Mouse (Mus musculus): ENCODE data around the gene Trpt1. TPM values are rescaled to one million over a fixed set of nuclear protein-coding genes. Genes with fewer than 3 reads are reported as not detected.

Trpt1 gene
- polyA plus RNA-seq (2014; fragmentation: Illumina TruSeq; extraction: RNeasy Lipid Tissue Mini Kit (QIAGEN cat#74804); ENCODE audit: low read depth, low replicate concordance): not detected

GRCm38 (mm10) chr19:6996006-6996405 lies at the start of gene Trpt1, which contains the start of gene Nudt22:
TSS of gene Trpt1 (plus strand) at chr19:6996131.
TSS of gene Nudt22 (minus strand) at chr19:6996117.

GRCm38 (mm10) chr19:6974211-6975205 lies 21.4 kb upstream of the Trpt1 start, which contains the start of gene Ppp1r14b:
TSS of gene Ppp1r14b (plus strand) at chr19:6974968.

GRCm38 (mm10) chr19:6975537-6976521 lies 20.1 kb upstream of the Trpt1 start, which contains the start of gene Plcb3:
TSS of gene Plcb3 (minus strand) at chr19:6976470.

GRCm38 (mm10) chr19:6980381-6981093 lies 15.4 kb upstream of the Trpt1 start, which contains the start of gene Fkbp2:
TSS of gene Fkbp2 (minus strand) at chr19:6980501.

GRCm38 (mm10) chr19:6987061-6987903 lies 8.6 kb upstream of the Trpt1 start, which contains the start of gene Vegfb:
TSS of gene Vegfb (minus strand) at chr19:6987651.

GRCm38 (mm10) chr19:6992011-6992858 lies 3.7 kb upstream of the Trpt1 start, which contains the start of gene Dnajc4:
TSS of gene Dnajc4 (minus strand) at chr19:6992572.

GRCm38 (mm10) chr19:7019191-7019590 lies 23.3 kb downstream of the Trpt1 start, which contains the start of gene Fermt3:
TSS of gene Fermt3 (minus strand) at chr19:7019469.

GRCm38 (mm10) chr19:7039841-7040636 lies 44.1 kb downstream of the Trpt1 start, which contains the start of gene Stip1:
TSS of gene Stip1 (minus strand) at chr19:7039967.

Other genes starting within 250 kb of the Trpt1 start
- not detected for gene Rps6ka4, start 155.5 kb upstream of the Trpt1 start, polyA plus RNA-seq (2014; fragmentation: Illumina TruSeq; extraction: RNeasy Lipid Tissue Mini Kit (QIAGEN cat#74804); ENCODE audit: low read depth, low replicate concordance)
- not detected for gene Ccdc88b, start 137.9 kb upstream of the Trpt1 start, polyA plus RNA-seq (2014; fragmentation: Illumina TruSeq; extraction: RNeasy Lipid Tissue Mini Kit (QIAGEN cat#74804); ENCODE audit: low read depth, low replicate concordance)
- 34.2 TPM for gene Trmt112, start 86.4 kb upstream of the Trpt1 start, polyA plus RNA-seq (2014; fragmentation: Illumina TruSeq; extraction: RNeasy Lipid Tissue Mini Kit (QIAGEN cat#74804); ENCODE audit: low read depth, low replicate concordance)
- gene Prdx5, start 86.0 kb upstream of the Trpt1 start, polyA plus RNA-seq (2014; fragmentation: Illumina TruSeq; extraction: RNeasy Lipid Tissue Mini Kit (QIAGEN cat#74804); ENCODE audit: low read depth, low replicate concordance): 18.6 TPM
- 0.76 TPM for gene Esrra, start 74.3 kb upstream of the Trpt1 start, polyA plus RNA-seq (2014; fragmentation: Illumina TruSeq; extraction: RNeasy Lipid Tissue Mini Kit (QIAGEN cat#74804); ENCODE audit: low read depth, low replicate concordance)
- gene Catsperz, start 70.8 kb upstream of the Trpt1 start, polyA plus RNA-seq (2014; fragmentation: Illumina TruSeq; extraction: RNeasy Lipid Tissue Mini Kit (QIAGEN cat#74804); ENCODE audit: low read depth, low replicate concordance): not detected
- gene Kcnk4, start 61.6 kb upstream of the Trpt1 start, polyA plus RNA-seq (2014; fragmentation: Illumina TruSeq; extraction: RNeasy Lipid Tissue Mini Kit (QIAGEN cat#74804); ENCODE audit: low read depth, low replicate concordance): not detected
- gene Bad, start 54.3 kb upstream of the Trpt1 start, polyA plus RNA-seq (2014; fragmentation: Illumina TruSeq; extraction: RNeasy Lipid Tissue Mini Kit (QIAGEN cat#74804); ENCODE audit: low read depth, low replicate concordance): not detected
- not detected for gene Gpr137, start 53.7 kb upstream of the Trpt1 start, polyA plus RNA-seq (2014; fragmentation: Illumina TruSeq; extraction: RNeasy Lipid Tissue Mini Kit (QIAGEN cat#74804); ENCODE audit: low read depth, low replicate concordance)
- 6.6 TPM for gene Ppp1r14b, start 21.2 kb upstream of the Trpt1 start, polyA plus RNA-seq (2014; fragmentation: Illumina TruSeq; extraction: RNeasy Lipid Tissue Mini Kit (QIAGEN cat#74804); ENCODE audit: low read depth, low replicate concordance)
- gene Plcb3, start 19.7 kb upstream of the Trpt1 start, polyA plus RNA-seq (2014; fragmentation: Illumina TruSeq; extraction: RNeasy Lipid Tissue Mini Kit (QIAGEN cat#74804); ENCODE audit: low read depth, low replicate concordance): 3.5 TPM
- 15.7 TPM for gene Fkbp2, start 15.6 kb upstream of the Trpt1 start, polyA plus RNA-seq (2014; fragmentation: Illumina TruSeq; extraction: RNeasy Lipid Tissue Mini Kit (QIAGEN cat#74804); ENCODE audit: low read depth, low replicate concordance)
- gene Vegfb, start 8.5 kb upstream of the Trpt1 start, polyA plus RNA-seq (2014; fragmentation: Illumina TruSeq; extraction: RNeasy Lipid Tissue Mini Kit (QIAGEN cat#74804); ENCODE audit: low read depth, low replicate concordance): 12.7 TPM
- gene Dnajc4, start 3.6 kb upstream of the Trpt1 start, polyA plus RNA-seq (2014; fragmentation: Illumina TruSeq; extraction: RNeasy Lipid Tissue Mini Kit (QIAGEN cat#74804); ENCODE audit: low read depth, low replicate concordance): 2.3 TPM
- gene Nudt22, start within 50 bp of the Trpt1 start, polyA plus RNA-seq (2014; fragmentation: Illumina TruSeq; extraction: RNeasy Lipid Tissue Mini Kit (QIAGEN cat#74804); ENCODE audit: low read depth, low replicate concordance): 1.3 TPM
- gene Fermt3, start 23.3 kb downstream of the Trpt1 start, polyA plus RNA-seq (2014; fragmentation: Illumina TruSeq; extraction: RNeasy Lipid Tissue Mini Kit (QIAGEN cat#74804); ENCODE audit: low read depth, low replicate concordance): 0.17 TPM
- 112 TPM for gene Stip1, start 43.8 kb downstream of the Trpt1 start, polyA plus RNA-seq (2014; fragmentation: Illumina TruSeq; extraction: RNeasy Lipid Tissue Mini Kit (QIAGEN cat#74804); ENCODE audit: low read depth, low replicate concordance)
- gene Macrod1, start 60.7 kb downstream of the Trpt1 start, polyA plus RNA-seq (2014; fragmentation: Illumina TruSeq; extraction: RNeasy Lipid Tissue Mini Kit (QIAGEN cat#74804); ENCODE audit: low read depth, low replicate concordance): 8.3 TPM
- gene Flrt1, start 109.6 kb downstream of the Trpt1 start, polyA plus RNA-seq (2014; fragmentation: Illumina TruSeq; extraction: RNeasy Lipid Tissue Mini Kit (QIAGEN cat#74804); ENCODE audit: low read depth, low replicate concordance): 0.35 TPM
- 24.6 TPM for gene Otub1, start 210.2 kb downstream of the Trpt1 start, polyA plus RNA-seq (2014; fragmentation: Illumina TruSeq; extraction: RNeasy Lipid Tissue Mini Kit (QIAGEN cat#74804); ENCODE audit: low read depth, low replicate concordance)
- 87.4 TPM for gene Cox8a, start 221.5 kb downstream of the Trpt1 start, polyA plus RNA-seq (2014; fragmentation: Illumina TruSeq; extraction: RNeasy Lipid Tissue Mini Kit (QIAGEN cat#74804); ENCODE audit: low read depth, low replicate concordance)
- 9.3 TPM for gene Naa40, start 245.1 kb downstream of the Trpt1 start, polyA plus RNA-seq (2014; fragmentation: Illumina TruSeq; extraction: RNeasy Lipid Tissue Mini Kit (QIAGEN cat#74804); ENCODE audit: low read depth, low replicate concordance)